Mouse (Mus musculus): Measurements from ENCODE around the gene Gbx1. TPM values are rescaled to one million over a fixed set of nuclear protein-coding genes. Genes with fewer than 3 reads are reported as not detected.
A peak's percentile ranks its signal among the peaks of the same experiment; 100 is the strongest.

The Gbx1 gene
- polyA plus RNA-seq, 1 experiment from 2014 or later, result 0.06 TPM

- Histone ChIP-seq H3K9ac (no peak overlapping the region), H3K9me3 (no peaks in the 10 kb centered on the region), H3K4me2 (no peak overlapping the region), H3K27me3 (peaks cover 14% of the 10 kb centered on the region), H3K36me3 (no peaks in the 10 kb centered on the region), H3K4me3 (no peak overlapping the region), H3K4me1 (peaks cover 29% of the 10 kb centered on the region), H3K27ac (no peak overlapping the region)
- 77% methylated on average over 22 of the region's 22 CpGs for WGBS
- no peak for ATAC-seq (ENCODE audit: insufficient number of reproducible peaks, low FRiP score, low TSS enrichment, low read depth)
Measured at GRCm38 (mm10) chr5:24539571-24540296, 12.7 kb upstream of the Gbx1 start.

- peaks cover 29% of the 10 kb centered on the region for H3K4me1 ChIP-seq
- H3K4me2 ChIP-seq, result no peak overlapping the region
- 0 out of 2 replicates have a peak overlapping the region, but pooled peaks have one; percentile 7 for H3K27ac ChIP-seq
- no peak overlapping the region for H3K9ac ChIP-seq
- ATAC-seq (ENCODE audit: insufficient number of reproducible peaks, low FRiP score, low TSS enrichment, low read depth), result 0 out of 2 replicates have a peak, but pooled peaks have one; percentile 30
- no peaks in the 10 kb centered on the region for H3K9me3 ChIP-seq
- no peaks in the 10 kb centered on the region for H3K36me3 ChIP-seq
- peaks cover 17% of the 10 kb centered on the region for H3K27me3 ChIP-seq
- WGBS, result 59% methylated on average over 16 of the region's 16 CpGs
- no peak overlapping the region for H3K4me3 ChIP-seq
Measured at GRCm38 (mm10) chr5:24537618-24538017, 10.6 kb upstream of the Gbx1 start.

GRCm38 (mm10) chr5:24536511-24536910 lies 9.5 kb upstream of the Gbx1 start:
- H3K36me3 ChIP-seq, result no peaks in the 10 kb centered on the region
- 64% methylated on average over 5 of the region's 5 CpGs for WGBS
- H3K27me3 ChIP-seq, result peaks cover 26% of the 10 kb centered on the region
- no peak overlapping the region for H3K27ac ChIP-seq
- H3K4me1 ChIP-seq, result peaks cover 29% of the 10 kb centered on the region
- no peak overlapping the region for H3K4me3 ChIP-seq
- no peaks in the 10 kb centered on the region for H3K9me3 ChIP-seq
- no peak overlapping the region for H3K9ac ChIP-seq
- no peak overlapping the region for H3K4me2 ChIP-seq
- ATAC-seq (ENCODE audit: insufficient number of reproducible peaks, low FRiP score, low TSS enrichment, low read depth), result no peak

- Histone ChIP-seq H3K4me1 (peaks cover 21% of the 10 kb centered on the region), H3K27me3 (peaks cover 34% of the 10 kb centered on the region), H3K9me3 (no peaks in the 10 kb centered on the region), H3K36me3 (no peaks in the 10 kb centered on the region), H3K9ac (no peak overlapping the region), H3K4me2 (no peak overlapping the region), H3K4me3 (no peak overlapping the region), H3K27ac (no peak overlapping the region)
- ATAC-seq (ENCODE audit: insufficient number of reproducible peaks, low FRiP score, low TSS enrichment, low read depth), result no peak
- WGBS, result 80% methylated on average over 3 of the region's 3 CpGs
Measured at GRCm38 (mm10) chr5:24535731-24536130, 8.7 kb upstream of the Gbx1 start.

GRCm38 (mm10) chr5:24534292-24534691 lies 7.3 kb upstream of the Gbx1 start:
- no peak overlapping the region for H3K27ac ChIP-seq
- H3K4me2 ChIP-seq, result no peak overlapping the region
- peaks cover 43% of the 10 kb centered on the region for H3K27me3 ChIP-seq
- WGBS, result 51% methylated on average over 5 of the region's 5 CpGs
- H3K4me3 ChIP-seq, result no peak overlapping the region
- H3K36me3 ChIP-seq, result no peaks in the 10 kb centered on the region
- no peaks in the 10 kb centered on the region for H3K9me3 ChIP-seq
- H3K4me1 ChIP-seq, result 0 out of 2 replicates have a peak, but pooled peaks cover 7% of the 10 kb centered on the region
- ATAC-seq (ENCODE audit: insufficient number of reproducible peaks, low FRiP score, low TSS enrichment, low read depth), result no peak
- no peak overlapping the region for H3K9ac ChIP-seq

GRCm38 (mm10) chr5:24533391-24533790 lies 6.4 kb upstream of the Gbx1 start:
- Histone ChIP-seq H3K27me3 (peaks cover 52% of the 10 kb centered on the region), H3K4me1 (0 out of 2 replicates have a peak, but pooled peaks cover 5% of the 10 kb centered on the region), H3K4me2 (no peak overlapping the region), H3K9me3 (no peaks in the 10 kb centered on the region), H3K36me3 (no peaks in the 10 kb centered on the region), H3K4me3 (no peak overlapping the region), H3K27ac (no peak overlapping the region), H3K9ac (no peak overlapping the region)
- ATAC-seq (ENCODE audit: insufficient number of reproducible peaks, low FRiP score, low TSS enrichment, low read depth), result no peak
- 54% methylated on average over 11 of the region's 11 CpGs for WGBS

- Histone ChIP-seq H3K9me3 (no peaks in the 10 kb centered on the region), H3K27me3 (peaks cover 72% of the 10 kb centered on the region), H3K27ac (no peak overlapping the region), H3K4me1 (peaks cover 17% of the 10 kb centered on the region), H3K4me3 (no peak overlapping the region), H3K4me2 (no peak overlapping the region), H3K9ac (no peak overlapping the region), H3K36me3 (no peaks in the 10 kb centered on the region)
- 17% methylated on average over 24 of the region's 24 CpGs for WGBS
- ATAC-seq (ENCODE audit: insufficient number of reproducible peaks, low FRiP score, low TSS enrichment, low read depth), result no peak
Measured at GRCm38 (mm10) chr5:24530042-24530689, 3.2 kb upstream of the Gbx1 start.

- Histone ChIP-seq H3K9me3 (no peaks in the 10 kb centered on the region), H3K36me3 (no peaks in the 10 kb centered on the region), H3K4me1 (peaks cover 17% of the 10 kb centered on the region), H3K4me2 (no peak overlapping the region), H3K4me3 (no peak overlapping the region), H3K27me3 (peaks cover 95% of the 10 kb centered on the region), H3K27ac (no peak overlapping the region), H3K9ac (no peak overlapping the region)
- WGBS, result 13% methylated on average over 6 of the region's 6 CpGs
- no peak for ATAC-seq (ENCODE audit: insufficient number of reproducible peaks, low FRiP score, low TSS enrichment, low read depth)
Measured at GRCm38 (mm10) chr5:24527780-24528179, 778 bp upstream of the Gbx1 start.

- Histone ChIP-seq H3K9ac (no peak overlapping the region; the same call in 1 of the 2 replicates), H3K4me1 (peaks cover 17% of the 10 kb centered on the region), H3K9me3 (no peaks in the 10 kb centered on the region), H3K4me2 (peak overlapping the region; percentile 81), H3K27me3 (peaks cover 97% of the 10 kb centered on the region), H3K36me3 (no peaks in the 10 kb centered on the region), H3K27ac (no peak overlapping the region), H3K4me3 (peak overlapping the region; percentile 41)
- ATAC-seq (ENCODE audit: insufficient number of reproducible peaks, low FRiP score, low TSS enrichment, low read depth), result no peak
- under 1% methylated on average over 62 of the region's 109 CpGs for WGBS
Measured at GRCm38 (mm10) chr5:24526190-24526888, 663 bp downstream of the Gbx1 start.

- Histone ChIP-seq H3K4me2 (peak overlapping the region; percentile 81), H3K27me3 (peaks cover 91% of the 10 kb centered on the region), H3K4me3 (peak overlapping the region; percentile 41), H3K36me3 (no peaks in the 10 kb centered on the region), H3K4me1 (peaks cover 17% of the 10 kb centered on the region), H3K9me3 (no peaks in the 10 kb centered on the region), H3K9ac (no peak overlapping the region), H3K27ac (no peak overlapping the region)
- no peak for ATAC-seq (ENCODE audit: insufficient number of reproducible peaks, low FRiP score, low TSS enrichment, low read depth)
- 4% methylated on average over 34 of the region's 34 CpGs for WGBS
Measured at GRCm38 (mm10) chr5:24525360-24526189, 1.4 kb downstream of the Gbx1 start.

- no peak overlapping the region for H3K4me2 ChIP-seq
Measured at GRCm38 (mm10) chr5:24524522-24524921, 2.5 kb downstream of the Gbx1 start.

More at GRCm38 (mm10) chr5:24524522-24524921, 2.5 kb downstream of the Gbx1 start:
- no peak overlapping the region for H3K27ac ChIP-seq
- H3K9me3 ChIP-seq, result no peaks in the 10 kb centered on the region
- WGBS, result 19% methylated on average over 4 of the region's 4 CpGs
- no peak overlapping the region for H3K4me3 ChIP-seq
- ATAC-seq (ENCODE audit: insufficient number of reproducible peaks, low FRiP score, low TSS enrichment, low read depth), result no peak
- H3K9ac ChIP-seq, result no peak overlapping the region
- no peaks in the 10 kb centered on the region for H3K36me3 ChIP-seq
- peaks cover 17% of the 10 kb centered on the region for H3K4me1 ChIP-seq
- peaks cover 91% of the 10 kb centered on the region for H3K27me3 ChIP-seq
